In genomic region chr4:40823664-40824063, GRCm38 (mm10) we compare ENCODE assay signal across 16 mouse cellular contexts. TPM values are rescaled to one million over a fixed set of nuclear protein-coding genes. Genes with fewer than 3 reads are reported as not detected.
DNase-seq lines count a peak whose midpoint lies in the region; ATAC-seq lines count a peak whose summit lies in the region.
"Had no signal": no experiment of that assay in that cellular context is flagged by ENCODE, and none has a peak within 500 bp of the region (broad histone marks: within the 10 kb centered on the region; RNA-seq: fewer than 3 reads in every experiment).

No protein-coding gene starts in this region.

- peak; percentile 14 for ATAC-seq in heart, embryonic 16.5 days (replicated peaks; ENCODE audit: extremely low read depth, insufficient read depth, low FRiP score)
- peak; percentile 54 for ATAC-seq in monocyte, adult 5-6 weeks (replicated peaks; ENCODE audit: insufficient number of reproducible peaks, low FRiP score, low TSS enrichment, poor library complexity, severe bottlenecking)
- ATAC-seq: liver, embryonic 12.5 days; midbrain, embryonic 16.5 days had no signal

- H3K4me1 ChIP-seq in heart, embryonic 16.5 days (ENCODE audit: control insufficient read depth, insufficient read depth, low read length) = peaks cover 72% of the 10 kb centered on the region
- H3K4me1 ChIP-seq: hindbrain, embryonic 15.5 days had no signal

- DNase-seq in heart, postnatal 4 days = no peak
- peak; percentile 76 for DNase-seq in T-cell, adult 2 months (ENCODE audit: low spot score)
- peak; percentile 47 to 55 for DNase-seq in thymus, postnatal 36 days
- DNase-seq in lung, adult 18-20 months = no peak
- no peak for DNase-seq in cerebellum, adult 8-10 months
- no peak for DNase-seq in cerebellum, postnatal 4 days (ENCODE audit: low spot score in 2 of 2)
- DNase-seq: adrenal gland, postnatal 25 days; embryo, embryonic 11 days; kidney, adult 9 months; lung, postnatal 4 days had no signal

- peak overlapping the region; percentile 58; the same call in 1 of the 2 replicates for H3K27ac ChIP-seq in heart, embryonic 16.5 days (ENCODE audit: low read length)
- H3K27ac ChIP-seq: hindbrain, embryonic 15.5 days; liver, embryonic 12.5 days had no signal

- H3K4me2 ChIP-seq in heart, embryonic 16.5 days (ENCODE audit: low read depth, low read length) = peak overlapping the region; percentile 36; the same call in 1 of the 2 replicates
- H3K4me2 ChIP-seq: hindbrain, embryonic 15.5 days; liver, embryonic 12.5 days had no signal

- peaks cover 25% of the 10 kb centered on the region for H3K36me3 ChIP-seq in heart, embryonic 16.5 days (ENCODE audit: control insufficient read depth, insufficient read depth)
- H3K36me3 ChIP-seq: hindbrain, embryonic 15.5 days had no signal

- WGBS in heart, embryonic 16.5 days = 79% methylated on average over 8 of the region's 8 CpGs

- peak overlapping the region; percentile 15; the same call in 1 of the 2 replicates for H3K4me3 ChIP-seq in heart, embryonic 16.5 days (ENCODE audit: low read length)
- H3K4me3 ChIP-seq: erythroblast, embryonic 14.5 days; hindbrain, embryonic 15.5 days; liver, embryonic 12.5 days had no signal

- H3K9me3 ChIP-seq in heart, embryonic 16.5 days (replicated peaks; ENCODE audit: control insufficient read depth, low read length) = no peaks in the 10 kb centered on the region
- H3K9me3 ChIP-seq: hindbrain, embryonic 15.5 days; liver, embryonic 12.5 days had no signal

- no peaks in the 10 kb centered on the region for H3K27me3 ChIP-seq in heart, embryonic 16.5 days (ENCODE audit: control insufficient read depth, insufficient read depth, low read length)
- H3K27me3 ChIP-seq: hindbrain, embryonic 15.5 days; liver, embryonic 12.5 days had no signal

- H3K9ac ChIP-seq in heart, embryonic 16.5 days (ENCODE audit: low read length) = 0 out of 2 replicates have a peak overlapping the region, but pooled peaks have one; percentile 9
- H3K9ac ChIP-seq: hindbrain, embryonic 15.5 days; liver, embryonic 12.5 days had no signal

RNA-seq across cellular contexts. Expression of gene B4galt1, which starts 30.1 kb away (rescaled TPM):
- polyA plus RNA-seq in heart, embryonic 16.5 days (2015; fragmentation: Nextera tagmentation; extraction: Ambion mirVana) = 54.5 and 61.5 TPM in 2 replicates
- 10 to 100 TPM; 92.2 to 93.6 TPM for total RNA-seq in heart, postnatal 4 days (2021)
- 27.7 to 60.9 TPM (median 40.1 TPM) in 3 replicates for total RNA-seq in monocyte, adult 5-6 weeks (2017)

Comparison
In these comparisons a context has a peak if more than half of its experiments do, and no peak if none do; other contexts are left out.
1. DNase-seq: peak in T-cell, adult 2 months (single experiment) and thymus, postnatal 36 days (2 of 2); none in heart, postnatal 4 days (single experiment), lung, adult 18-20 months (0 of 2), cerebellum, adult 8-10 months (single experiment) and cerebellum, postnatal 4 days (0 of 2).